Comparison of ENCODE assay signal across 8 mouse cellular contexts in genomic region chr4:97776388-97777080, GRCm38 (mm10). TPM values are rescaled to one million over a fixed set of nuclear protein-coding genes. Genes with fewer than 3 reads are reported as not detected.
DNase-seq lines count a peak whose midpoint lies in the region; ATAC-seq and TF ChIP-seq lines count a peak whose summit lies in the region.

No protein-coding gene starts in this region.

- no peaks in the 10 kb centered on the region for H3K36me3 ChIP-seq in thymus, adult 2 months (ENCODE audit: control insufficient read depth, insufficient read depth, low read length)
- H3K36me3 ChIP-seq in midbrain, embryonic 11.5 days (ENCODE audit: control insufficient read depth, insufficient read depth, low read length): no peaks in the 10 kb centered on the region

- no peak for ATAC-seq in midbrain, embryonic 11.5 days (ENCODE audit: low FRiP score)

- peak overlapping the region; percentile 52; the same call in 1 of the 2 replicates for H3K4me3 ChIP-seq in thymus, adult 2 months (ENCODE audit: control insufficient read depth, insufficient read depth, low read length)
- peak overlapping the region; percentile 78 for H3K4me3 ChIP-seq in midbrain, embryonic 11.5 days (ENCODE audit: low read depth, low read length)

- peaks cover 16% of the 10 kb centered on the region for H3K4me1 ChIP-seq in thymus, adult 2 months (replicated peaks; ENCODE audit: control insufficient read depth, insufficient read depth, low read length)
- H3K4me1 ChIP-seq in midbrain, embryonic 11.5 days (ENCODE audit: control insufficient read depth, insufficient read depth, low read length): peaks cover 12% of the 10 kb centered on the region

- H3K9ac ChIP-seq in midbrain, embryonic 11.5 days (ENCODE audit: low read length): peak overlapping the region; percentile 92

- TF ChIP-seq POLR2A in thymus, adult 2 months (IDR thresholded peaks at IDR 0.05; ENCODE audit: control insufficient read depth, extremely low read depth, insufficient read depth, low read length, poor library complexity): no peak

- no peak for TF ChIP-seq CTCF in thymus, adult 2 months (IDR thresholded peaks at IDR 0.05; ENCODE audit: borderline replicate concordance, control insufficient read depth, extremely low read depth, insufficient read depth, low read length, poor library complexity)

- peak; percentile 43 for DNase-seq in adrenal gland, postnatal 14 days
- no peak for DNase-seq in adrenal gland, adult 8-10 months
- DNase-seq in thymus, adult 2 months: no peak
- DNase-seq in thymus, postnatal 25 days: no peak
- peak; percentile 44 for DNase-seq in induced T-regulatory cell, adult 2 months (ENCODE audit: low read depth)
- peak; percentile 95 for DNase-seq in midbrain, embryonic 11.5 days (ENCODE audit: low spot score, missing footprints)
- DNase-seq in right cerebral cortex, postnatal 4 days: no peak
- no peak for DNase-seq in adrenal gland, postnatal 4 days (ENCODE audit: low spot score in 2 of 2)

- H3K9me3 ChIP-seq in midbrain, embryonic 11.5 days (ENCODE audit: control insufficient read depth, low read length): no peaks in the 10 kb centered on the region

- no peak overlapping the region for H3K27ac ChIP-seq in thymus, adult 2 months (ENCODE audit: control insufficient read depth, insufficient read depth, low read length)
- H3K27ac ChIP-seq in midbrain, embryonic 11.5 days (ENCODE audit: low read depth, low read length): peak overlapping the region; percentile 59

- H3K27me3 ChIP-seq in thymus, adult 2 months (ENCODE audit: control insufficient read depth, insufficient read depth, low read length): peaks cover 14% of the 10 kb centered on the region
- H3K27me3 ChIP-seq in midbrain, embryonic 11.5 days (ENCODE audit: control insufficient read depth, insufficient read depth, low read length): peaks cover 57% of the 10 kb centered on the region

- H3K4me2 ChIP-seq in midbrain, embryonic 11.5 days: peak overlapping the region; percentile 75

- WGBS in thymus, adult 2 months: 8% methylated on average over 10 of the region's 10 CpGs
- 0% methylated on average over 10 of the region's 10 CpGs for WGBS in midbrain, embryonic 11.5 days

RNA-seq across cellular contexts. Expression of gene E130114P18Rik, which starts 1.3 kb away (rescaled TPM):
- total RNA-seq in adrenal gland, postnatal 14 days (2021): not detected in 2 replicates
- under 1 TPM in 3 of 4 experiments, not detected in 1; 0.28 to 0.73 (median 0.59) TPM for total RNA-seq in adrenal gland, adult 8-10 months (2022)
- 0.09 TPM in 1 of 2 replicates, not detected in the other for polyA plus RNA-seq in thymus, adult 2 months (2012; rRNA removed)
- 6.5 and 7.7 TPM in 2 replicates for polyA plus RNA-seq in midbrain, embryonic 11.5 days (2014; fragmentation: Nextera tagmentation; extraction: Ambion mirVana)
- total RNA-seq in adrenal gland, postnatal 4 days (2021): 1 to 10 TPM; 1.2 to 1.4 TPM

RNA-seq across cellular contexts. Expression of gene Nfia, which starts 4.0 kb away (rescaled TPM):
- 201 and 226 TPM in 2 replicates for total RNA-seq in adrenal gland, postnatal 14 days (2021)
- 100 to 1,000 TPM; 117 to 145 (median 127) TPM for total RNA-seq in adrenal gland, adult 8-10 months (2022)
- polyA plus RNA-seq in thymus, adult 2 months (2012; rRNA removed): 26.4 and 33.6 TPM in 2 replicates
- polyA plus RNA-seq in midbrain, embryonic 11.5 days (2014; fragmentation: Nextera tagmentation; extraction: Ambion mirVana): 14.1 and 15.8 TPM in 2 replicates
- total RNA-seq in adrenal gland, postnatal 4 days (2021): 100 to 1,000 TPM; 208 to 223 TPM

Comparison
In these comparisons a context has a peak if more than half of its experiments do, and no peak if none do; other contexts are left out.
1. DNase-seq: peak in adrenal gland, postnatal 14 days (single experiment), induced T-regulatory cell, adult 2 months (single experiment) and midbrain, embryonic 11.5 days (single experiment); none in adrenal gland, adult 8-10 months (single experiment), thymus, adult 2 months (single experiment), thymus, postnatal 25 days (single experiment), right cerebral cortex, postnatal 4 days (single experiment) and adrenal gland, postnatal 4 days (0 of 2).